Mouse (Mus musculus) embryonic facial prominence, embryonic 13.5 days (tissue): ENCODE measurements around the gene Gm27021. TPM values are rescaled to one million over a fixed set of nuclear protein-coding genes. Genes with fewer than 3 reads are reported as not detected.

Source experiments
- ATAC-seq: fragments of 200-750 bp; cut with Nextera tagmentation; 2 replicates; pipeline ENCODE4 v1.8.0; 2017; ENCODE audit warnings: low read depth; ENCODE audit not compliant: insufficient number of reproducible peaks, insufficient read depth, low FRiP score, low TSS enrichment
- H3K27ac ChIP-seq: fragments of 300-500 bp; sonication (generic); 2 replicates; pipeline ENCODE4 v1.5.1; 2015; ENCODE audit warnings: moderate library complexity, mild to moderate bottlenecking, inconsistent platforms
- H3K27me3 ChIP-seq: fragments of 300-500 bp; sonication (generic); 2 replicates; pipeline ENCODE4 v1.6.1; 2015; ENCODE audit warnings: mild to moderate bottlenecking, inconsistent platforms
- H3K36me3 ChIP-seq: fragments of 300-500 bp; sonication (generic); 2 replicates; pipeline ENCODE4 v1.6.1; 2015; ENCODE audit warnings: mild to moderate bottlenecking, inconsistent platforms
- H3K4me1 ChIP-seq: fragments of 300-500 bp; sonication (generic); 2 replicates; pipeline ENCODE4 v1.6.1; 2015; ENCODE audit warnings: inconsistent platforms
- H3K4me2 ChIP-seq: fragments of 300-500 bp; sonication (generic); 2 replicates; pipeline ENCODE4 v1.6.1; 2015; ENCODE audit warnings: moderate library complexity, mild to moderate bottlenecking, inconsistent platforms
- H3K4me3 ChIP-seq: fragments of 300-500 bp; sonication (generic); 2 replicates; pipeline ENCODE4 v1.5.1; 2015; ENCODE audit warnings: mild to moderate bottlenecking, inconsistent platforms
- H3K9ac ChIP-seq: fragments of 300-500 bp; sonication (generic); 2 replicates; pipeline ENCODE4 v1.6.1; 2015; ENCODE audit warnings: mild to moderate bottlenecking, inconsistent platforms
- H3K9me3 ChIP-seq: fragments of 300-500 bp; sonication (generic); 2 replicates; pipeline ENCODE4 v1.6.1; 2016; ENCODE audit warnings: inconsistent platforms
- WGBS: fragments of 180-500 bp; shearing (Covaris S2); methylation state at CpG from one replicate; pipeline ENCODE4 v1.1.7; 2015; ENCODE audit warnings: mixed read lengths; 5-methylcytosine and 5-hydroxymethylcytosine counted together
- polyA plus RNA-seq: library from polyadenylated mRNA; unstranded; fragments of >200 nt; fragmentation: Nextera tagmentation; extraction: Ambion mirVana; gene quantifications from 2 replicates; pipeline ENCODE4 v1.2.1, GENCODE M21; 2015

Gm27021 gene
- polyA plus RNA-seq, 1 experiment from 2014 or later: 5.9 TPM

DNA sequence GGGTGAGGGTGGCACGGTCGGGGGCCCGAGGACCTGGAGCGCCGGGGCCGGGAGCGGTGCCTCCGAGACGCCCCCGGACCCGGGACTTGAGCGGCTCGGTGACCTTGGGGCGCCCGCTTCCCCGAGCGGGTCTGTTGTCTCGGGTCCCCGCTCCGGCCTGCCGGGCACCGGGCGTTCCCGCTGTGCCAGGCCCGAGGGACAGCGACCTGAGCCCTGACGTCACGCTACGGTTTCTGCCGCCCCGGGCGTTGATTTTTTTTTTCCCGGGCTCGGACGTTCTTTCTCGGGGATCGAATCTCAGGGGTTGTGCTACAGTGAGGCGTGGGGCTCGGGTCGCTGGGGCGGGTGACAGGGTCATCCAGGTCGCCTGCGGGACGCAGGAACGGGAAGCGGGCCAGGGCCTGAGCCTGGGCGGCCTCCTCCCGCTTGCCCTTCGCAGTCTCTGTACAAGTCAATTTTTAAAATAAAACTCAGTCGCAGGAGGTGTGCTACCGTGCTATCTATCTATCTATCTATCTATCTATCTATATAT, 561 bp upstream of the Gm27021 start, which contains the start of gene Emc8:
Gene Emc8, minus strand, starts transcription at position 200 of the 532 bp plus-strand sequence.
- Histone ChIP-seq H3K36me3 (peaks cover 38% of the 10 kb centered on the region), H3K9ac (peak within 1 kb of the TSS; percentile 97), H3K4me1 (peaks cover 51% of the 10 kb centered on the region), H3K4me3 (peak within 1 kb of the TSS; percentile 97), H3K27me3 (no peaks in the 10 kb centered on the region), H3K4me2 (peak within 1 kb of the TSS; percentile 91), H3K9me3 (no peaks in the 10 kb centered on the region), H3K27ac (peak within 1 kb of the TSS; percentile 88)
- under 1% methylated on average over 45 of the region's 51 CpGs for WGBS
- no peak for ATAC-seq

GRCm38 (mm10) chr8:120666807-120667470, 940 bp downstream of the Gm27021 start:
- Histone ChIP-seq H3K27me3 (no peaks in the 10 kb centered on the region), H3K9me3 (no peaks in the 10 kb centered on the region), H3K4me3 (peak overlapping the region; percentile 97), H3K9ac (peak overlapping the region; percentile 97), H3K4me1 (peaks cover 49% of the 10 kb centered on the region), H3K4me2 (peak overlapping the region; percentile 91), H3K36me3 (peaks cover 23% of the 10 kb centered on the region), H3K27ac (peak overlapping the region; percentile 44; the same call in 1 of the 2 replicates)
- 2% methylated on average over 17 of the region's 17 CpGs for WGBS
- no peak for ATAC-seq

DNA sequence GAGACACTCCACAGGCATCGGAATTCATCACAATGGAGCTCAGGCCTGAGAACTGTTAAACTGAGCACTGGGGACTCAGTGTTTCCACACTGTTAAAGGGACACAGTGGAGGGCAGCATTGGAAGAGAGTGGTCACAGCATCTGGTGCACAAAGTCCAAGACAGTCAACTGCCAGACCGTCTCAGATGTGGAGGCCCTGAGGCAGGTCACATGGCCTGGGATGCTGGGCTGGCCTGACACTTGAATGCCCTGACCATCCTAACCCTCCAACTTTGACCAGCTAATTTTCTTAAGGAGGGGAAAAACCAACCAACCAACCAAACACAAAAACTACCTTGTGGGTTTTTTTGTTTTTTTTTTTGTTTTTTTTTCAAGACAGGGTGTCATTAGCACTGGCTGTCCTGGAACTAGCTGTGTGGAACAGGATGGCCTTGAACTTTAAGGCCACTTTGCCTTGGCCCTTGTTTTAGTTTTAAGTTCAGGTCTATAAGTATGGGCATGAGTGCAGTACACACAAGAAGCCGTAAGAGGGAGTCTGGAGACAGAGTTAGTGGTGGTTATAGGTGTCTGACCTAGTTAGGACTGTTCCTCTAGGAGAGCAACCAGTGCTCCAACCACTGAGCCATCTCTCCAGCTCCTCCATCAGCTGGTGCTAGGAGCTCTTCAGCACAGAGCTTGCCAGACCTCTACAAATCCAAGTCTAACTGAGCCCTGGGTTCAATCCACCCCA, 2.0 kb downstream of the Gm27021 start:
- Histone ChIP-seq H3K9ac (peak overlapping the region; percentile 97), H3K27ac (no peak overlapping the region), H3K4me3 (peak overlapping the region; percentile 97), H3K27me3 (no peaks in the 10 kb centered on the region), H3K36me3 (peaks cover 12% of the 10 kb centered on the region), H3K9me3 (no peaks in the 10 kb centered on the region), H3K4me2 (peak overlapping the region; percentile 91), H3K4me1 (peaks cover 47% of the 10 kb centered on the region)
- ATAC-seq: no peak
- 69% methylated on average over 3 of the region's 3 CpGs for WGBS

GRCm38 (mm10) chr8:120664566-120664965, 3.3 kb downstream of the Gm27021 start:
- H3K9ac ChIP-seq: no peak overlapping the region
- no peaks in the 10 kb centered on the region for H3K9me3 ChIP-seq
- H3K4me3 ChIP-seq: no peak overlapping the region
- peaks cover 40% of the 10 kb centered on the region for H3K4me1 ChIP-seq
- no peaks in the 10 kb centered on the region for H3K27me3 ChIP-seq
- no peak overlapping the region for H3K4me2 ChIP-seq
- H3K27ac ChIP-seq: no peak overlapping the region
- 86% methylated on average over 6 of the region's 6 CpGs for WGBS
- H3K36me3 ChIP-seq: peaks cover 10% of the 10 kb centered on the region
- no peak for ATAC-seq

- peaks cover 76% of the 10 kb centered on the region for H3K36me3 ChIP-seq
These were observed 10.5 kb downstream of the Gm27021 start for GRCm38 (mm10) chr8:120657415-120657814.

GRCm38 (mm10) chr8:120656322-120657052, 11.4 kb downstream of the Gm27021 start:
- Histone ChIP-seq H3K4me1 (no peaks in the 10 kb centered on the region), H3K9ac (no peak overlapping the region), H3K4me3 (no peak overlapping the region), H3K4me2 (no peak overlapping the region), H3K36me3 (peaks cover 78% of the 10 kb centered on the region), H3K27me3 (no peaks in the 10 kb centered on the region), H3K27ac (no peak overlapping the region), H3K9me3 (no peaks in the 10 kb centered on the region)
- WGBS: 91% methylated on average over 7 of the region's 7 CpGs
- no peak for ATAC-seq

More at GRCm38 (mm10) chr8:120657415-120657814, 10.5 kb downstream of the Gm27021 start:
- Histone ChIP-seq H3K4me3 (no peak overlapping the region), H3K9me3 (no peaks in the 10 kb centered on the region), H3K27me3 (no peaks in the 10 kb centered on the region), H3K4me1 (no peaks in the 10 kb centered on the region), H3K27ac (no peak overlapping the region), H3K9ac (no peak overlapping the region), H3K4me2 (no peak overlapping the region)
- WGBS: 85% methylated on average over 8 of the region's 8 CpGs
- no peak for ATAC-seq

GRCm38 (mm10) chr8:120647532-120647931, 20.3 kb downstream of the Gm27021 start, which contains the start of gene 1190005I06Rik:
Gene 1190005I06Rik (minus strand): TSS chr8:120647632.
- Histone ChIP-seq H3K4me2 (no peak within 1 kb of the TSS), H3K4me3 (no peak within 1 kb of the TSS), H3K4me1 (peaks cover 6% of the 10 kb centered on the region; the same call in 1 of the 2 replicates), H3K27me3 (no peaks in the 10 kb centered on the region), H3K9ac (no peak within 1 kb of the TSS), H3K36me3 (peaks cover 4% of the 10 kb centered on the region; the same call in 1 of the 2 replicates), H3K9me3 (no peaks in the 10 kb centered on the region), H3K27ac (no peak within 1 kb of the TSS; the same call in 1 of the 2 replicates)
- 28% methylated on average over 7 of the region's 7 CpGs for WGBS
- ATAC-seq: no peak

DNA sequence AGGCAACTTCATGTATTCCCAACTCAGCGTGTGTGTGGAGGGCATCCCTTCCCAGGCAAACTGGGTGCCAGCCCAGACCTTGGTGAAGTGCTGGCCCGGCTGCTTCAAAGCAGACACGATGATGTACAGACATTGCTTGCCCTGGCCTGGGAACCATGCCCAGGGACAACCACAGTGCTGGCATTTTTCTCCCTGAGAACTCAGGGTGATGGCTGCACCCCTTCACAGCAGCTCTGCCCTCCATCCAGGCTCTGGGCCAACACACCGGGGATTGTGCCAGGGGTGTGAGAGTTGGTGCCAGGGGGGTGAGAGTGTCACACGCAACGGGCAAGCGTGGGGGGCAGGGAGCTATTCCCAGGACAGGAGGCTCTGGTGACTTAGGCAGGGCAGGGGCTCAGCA, 23.2 kb downstream of the Gm27021 start:
- H3K27me3 ChIP-seq: no peaks in the 10 kb centered on the region
- peak overlapping the region; percentile 33; the same call in 1 of the 2 replicates for H3K27ac ChIP-seq
- H3K9ac ChIP-seq: no peak overlapping the region; the same call in 1 of the 2 replicates
- H3K36me3 ChIP-seq: no peaks in the 10 kb centered on the region
- no peak overlapping the region for H3K4me3 ChIP-seq
- 76% methylated on average over 7 of the region's 7 CpGs for WGBS
- H3K9me3 ChIP-seq: no peaks in the 10 kb centered on the region
- H3K4me2 ChIP-seq: no peak overlapping the region
- H3K4me1 ChIP-seq: peaks cover 6% of the 10 kb centered on the region; the same call in 1 of the 2 replicates
- ATAC-seq: no peak

- H3K27ac ChIP-seq: no peak overlapping the region
- H3K36me3 ChIP-seq: no peaks in the 10 kb centered on the region
- no peak overlapping the region for H3K4me3 ChIP-seq
- no peak overlapping the region for H3K9ac ChIP-seq
- peaks cover 6% of the 10 kb centered on the region; the same call in 1 of the 2 replicates for H3K4me1 ChIP-seq
- ATAC-seq: no peak
- H3K4me2 ChIP-seq: no peak overlapping the region
- no peaks in the 10 kb centered on the region for H3K9me3 ChIP-seq
- WGBS: 78% methylated on average over 10 of the region's 10 CpGs
- H3K27me3 ChIP-seq: no peaks in the 10 kb centered on the region
These were observed 25.7 kb downstream of the Gm27021 start for GRCm38 (mm10) chr8:120642031-120642662.

DNA sequence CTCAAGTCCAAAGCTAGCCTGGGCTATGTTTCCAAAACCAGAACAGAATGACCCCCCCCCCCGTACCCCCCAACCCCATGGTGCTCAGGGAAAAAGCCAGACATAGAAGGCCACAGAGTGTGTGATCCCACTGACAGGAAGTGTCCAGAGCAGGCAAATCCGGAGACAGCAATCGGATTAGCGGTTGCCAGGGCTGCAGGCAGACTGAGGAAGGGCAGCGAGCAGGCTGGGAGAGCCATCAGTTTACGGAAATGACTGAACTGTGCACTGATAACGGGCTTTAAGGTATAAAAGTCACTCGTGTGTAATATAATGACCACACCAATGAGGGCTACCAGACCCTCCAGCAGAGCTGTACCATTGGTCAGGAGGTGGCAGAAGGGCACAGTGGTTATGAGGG, 26.6 kb downstream of the Gm27021 start:
- Histone ChIP-seq H3K27ac (no peak overlapping the region), H3K4me1 (peaks cover 6% of the 10 kb centered on the region; the same call in 1 of the 2 replicates), H3K4me2 (no peak overlapping the region), H3K4me3 (no peak overlapping the region), H3K27me3 (no peaks in the 10 kb centered on the region), H3K9me3 (no peaks in the 10 kb centered on the region), H3K36me3 (no peaks in the 10 kb centered on the region), H3K9ac (no peak overlapping the region)
- ATAC-seq: no peak
- 38% methylated on average over 8 of the region's 8 CpGs for WGBS
